Mouse (Mus musculus) gastrocnemius, adult 2 months (tissue): ENCODE measurements around the gene Tead1. TPM values are rescaled to one million over a fixed set of nuclear protein-coding genes. Genes with fewer than 3 reads are reported as not detected.

Experiments used
- DNase-seq: peaks from one replicate; pipeline ENCODE4 v3.0.0; 2022
- H3K27ac ChIP-seq: fragments of 200-600 bp; 2 replicates; pipeline ENCODE4 v1.8.1; 2022; ENCODE audit warnings: mild to moderate bottlenecking
- H3K4me3 ChIP-seq: fragments of 200-600 bp; 2 replicates; pipeline ENCODE4 v1.8.1; 2022; ENCODE audit warnings: mild to moderate bottlenecking, moderate library complexity
- CTCF ChIP-seq: fragments of 200-600 bp; IDR thresholded peaks from 2 replicates; pipeline ENCODE4 v1.8.1; 2022; ENCODE audit warnings: antibody characterized with exemption, mild to moderate bottlenecking, moderate library complexity
- intact Hi-C: fragments of 180-260 bp; cut with DNase I; formaldehyde crosslinking; loops from one replicate; pipeline ENCODE4 v1.15.1; 2025
- total RNA-seq, 2 experiments: library from RNA; stranded (reverse); gene quantifications; 2 replicates each; pipeline ENCODE4 v1.2.3; 2021

Gene Tead1
- total RNA-seq, 2 experiments from 2014 or later, result 189 to 260 TPM

- DNase-seq, result no peak
- Histone ChIP-seq H3K27ac (peak overlapping the region; percentile 41; the same call in 1 of the 2 replicates), H3K4me3 (no peak overlapping the region)
- no peak for TF ChIP-seq CTCF
- intact Hi-C loops, result no loop called here
These were observed 68.7 kb downstream of the Tead1 start for GRCm38 (mm10) chr7:112747836-112748235.

- H3K27ac ChIP-seq, result peak overlapping the region; percentile 41
- intact Hi-C loops, result no loop called here
- TF ChIP-seq CTCF, result no peak
- H3K4me3 ChIP-seq, result no peak overlapping the region
- no peak for DNase-seq
These were observed 69.2 kb downstream of the Tead1 start for GRCm38 (mm10) chr7:112748327-112748726.

DNA sequence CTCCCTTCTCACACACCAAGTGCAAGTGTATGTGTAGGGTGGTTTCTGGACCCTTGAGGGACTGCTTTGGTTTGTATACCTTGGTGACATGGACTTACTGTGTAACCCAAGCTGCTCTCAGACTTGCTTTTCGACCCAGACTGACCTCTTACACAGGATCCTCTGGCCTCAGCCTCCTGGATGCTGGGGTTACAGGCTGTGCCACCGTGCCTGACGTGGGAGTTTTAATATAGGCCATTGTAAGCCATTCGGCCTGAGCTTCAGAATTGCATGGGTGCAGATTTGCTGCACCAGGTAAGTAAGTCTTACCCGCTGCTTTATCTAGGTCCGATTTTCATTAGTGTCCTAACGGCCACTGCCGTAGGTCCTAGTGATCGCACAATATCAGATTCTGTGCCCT lies 71.0 kb downstream of the Tead1 start:
- peak; percentile 68 for DNase-seq
- no peak for TF ChIP-seq CTCF
- Histone ChIP-seq H3K27ac (peak overlapping the region; percentile 89), H3K4me3 (peak overlapping the region; percentile 57)
- intact Hi-C loops, result no loop called here

DNA sequence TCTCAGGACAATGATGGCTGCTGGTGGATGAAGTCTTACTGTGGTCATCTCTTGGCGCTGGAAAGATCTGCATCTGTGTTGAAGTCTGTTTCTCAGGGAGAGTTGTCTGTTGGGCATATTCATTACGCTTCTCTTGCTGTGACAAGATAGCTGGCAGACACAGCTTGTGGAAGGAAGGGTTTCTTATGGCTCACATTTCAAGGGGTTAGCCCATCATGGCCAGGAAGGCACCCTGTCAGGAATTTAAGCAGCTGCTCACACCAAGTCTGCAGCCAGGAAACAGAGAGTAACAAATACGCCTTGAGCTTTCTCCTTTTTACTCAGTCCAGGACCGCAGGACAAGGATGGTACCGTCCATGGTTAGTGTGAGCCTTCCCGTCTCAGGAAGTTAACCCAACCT lies 73.2 kb downstream of the Tead1 start:
- peak overlapping the region; percentile 55 for H3K4me3 ChIP-seq
- TF ChIP-seq CTCF, result no peak
- DNase-seq, result peak; percentile 70
- intact Hi-C loops, result no loop called here
- H3K27ac ChIP-seq, result peak overlapping the region; percentile 89

DNA sequence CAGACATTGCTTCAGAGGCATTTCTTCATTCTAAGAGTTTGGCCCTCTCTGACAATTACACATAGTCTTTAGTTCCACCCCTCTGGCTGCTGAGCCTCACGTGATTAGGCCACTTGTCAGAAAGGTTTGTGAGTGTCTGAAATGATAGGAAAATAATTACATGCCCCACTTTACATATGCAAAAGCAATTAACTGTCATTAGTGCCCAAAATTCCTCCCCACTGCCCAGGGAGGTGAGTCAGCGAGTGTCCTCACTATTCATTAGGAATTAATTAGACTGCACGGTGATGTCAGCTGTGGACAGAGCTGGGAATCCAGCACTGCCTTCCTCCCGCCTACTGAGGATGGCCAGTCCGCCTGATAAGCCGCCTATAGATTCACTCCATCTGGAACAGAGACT lies 74.2 kb downstream of the Tead1 start:
- Histone ChIP-seq H3K4me3 (peak overlapping the region; percentile 55), H3K27ac (peak overlapping the region; percentile 89)
- intact Hi-C loops, result no loop called here
- no peak for TF ChIP-seq CTCF
- DNase-seq, result no peak

GRCm38 (mm10) chr7:112759359-112759975 lies 80.3 kb downstream of the Tead1 start:
- DNase-seq, result peak; percentile 18
- intact Hi-C loops, result no loop called here
- no peak for TF ChIP-seq CTCF
- H3K4me3 ChIP-seq, result peak overlapping the region; percentile 21; the same call in 1 of the 2 replicates
- H3K27ac ChIP-seq, result peak overlapping the region; percentile 90

GRCm38 (mm10) chr7:112760293-112760692 lies 81.2 kb downstream of the Tead1 start:
- Histone ChIP-seq H3K27ac (peak overlapping the region; percentile 90), H3K4me3 (no peak overlapping the region)
- no peak for TF ChIP-seq CTCF
- no peak for DNase-seq
- intact Hi-C loops, result loop anchor here (5.0 kb wide), 1 partner anchor 83 kb away; the partner anchor contains the start of gene Tead1

DNA sequence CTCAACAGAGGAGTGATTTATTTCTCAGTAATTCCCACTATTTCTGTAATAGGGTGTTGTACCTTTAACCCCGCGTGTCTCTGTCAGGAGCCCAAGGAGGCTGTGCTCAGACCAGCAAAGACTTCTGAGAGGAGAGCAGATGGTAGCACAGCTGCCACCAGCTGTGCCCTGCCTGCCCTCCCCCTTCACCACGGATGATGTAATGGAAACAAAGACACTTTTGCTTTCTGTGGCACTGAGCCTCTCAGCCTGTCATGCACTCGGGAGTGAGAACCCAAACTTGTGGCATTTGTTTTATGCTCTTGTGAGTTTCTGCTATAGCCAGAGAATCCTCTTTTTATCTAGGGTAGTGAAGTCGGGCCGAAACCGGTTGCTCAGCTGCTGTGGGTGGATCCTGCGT lies 81.7 kb downstream of the Tead1 start:
- peak overlapping the region; percentile 44 for H3K4me3 ChIP-seq

GRCm38 (mm10) chr7:112762870-112763269 lies 83.8 kb downstream of the Tead1 start:
- intact Hi-C loops, result loop anchor here (5.0 kb wide), 1 partner anchor 86 kb away; the partner anchor contains the start of gene Tead1

More for the DNA sequence above, 81.7 kb downstream of the Tead1 start:
- DNase-seq, result peak; percentile 54
- intact Hi-C loops, result loop anchor here (5.0 kb wide), 1 partner anchor 83 kb away; the partner anchor contains the start of gene Tead1
- no peak for TF ChIP-seq CTCF
- peak overlapping the region; percentile 90 for H3K27ac ChIP-seq

DNA sequence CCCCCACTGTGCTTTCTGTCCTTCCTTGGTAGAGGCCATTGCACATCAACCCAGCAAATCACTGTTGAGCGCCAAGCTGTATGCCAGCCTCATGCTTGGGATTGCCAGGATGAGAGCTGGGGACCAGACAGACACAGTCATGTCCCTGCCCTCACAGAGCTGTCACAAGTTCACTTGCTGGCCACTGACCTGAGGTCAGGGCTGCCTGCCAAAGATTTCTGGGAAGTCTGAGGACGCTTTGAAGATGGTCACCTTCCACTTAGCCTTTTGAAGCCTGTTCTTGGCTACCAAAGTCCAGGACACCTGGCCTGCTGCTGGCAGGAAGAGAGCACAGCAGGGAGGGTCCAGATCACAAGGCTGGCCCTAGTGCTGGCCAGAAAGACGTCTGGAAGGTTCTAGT lies 84.4 kb downstream of the Tead1 start:
- Histone ChIP-seq H3K4me3 (no peak overlapping the region), H3K27ac (peak overlapping the region; percentile 90)
- TF ChIP-seq CTCF, result no peak
- peak; percentile 95 for DNase-seq
- intact Hi-C loops, result loop anchor here (5.0 kb wide), 1 partner anchor 86 kb away; the partner anchor contains the start of gene Tead1

More at GRCm38 (mm10) chr7:112762870-112763269, 83.8 kb downstream of the Tead1 start:
- TF ChIP-seq CTCF, result peak; percentile 25; the same call in 1 of the 2 replicates
- Histone ChIP-seq H3K4me3 (peak overlapping the region; percentile 9; the same call in 1 of the 2 replicates), H3K27ac (peak overlapping the region; percentile 90)
- no peak for DNase-seq

GRCm38 (mm10) chr7:112764921-112765320 lies 85.8 kb downstream of the Tead1 start:
- intact Hi-C loops, result loop anchor here (5.0 kb wide), 1 partner anchor 88 kb away; the partner anchor contains the start of gene Tead1
- no peak overlapping the region for H3K4me3 ChIP-seq
- TF ChIP-seq CTCF, result no peak
- no peak for DNase-seq
- peak overlapping the region; percentile 90; the same call in 1 of the 2 replicates for H3K27ac ChIP-seq

DNA sequence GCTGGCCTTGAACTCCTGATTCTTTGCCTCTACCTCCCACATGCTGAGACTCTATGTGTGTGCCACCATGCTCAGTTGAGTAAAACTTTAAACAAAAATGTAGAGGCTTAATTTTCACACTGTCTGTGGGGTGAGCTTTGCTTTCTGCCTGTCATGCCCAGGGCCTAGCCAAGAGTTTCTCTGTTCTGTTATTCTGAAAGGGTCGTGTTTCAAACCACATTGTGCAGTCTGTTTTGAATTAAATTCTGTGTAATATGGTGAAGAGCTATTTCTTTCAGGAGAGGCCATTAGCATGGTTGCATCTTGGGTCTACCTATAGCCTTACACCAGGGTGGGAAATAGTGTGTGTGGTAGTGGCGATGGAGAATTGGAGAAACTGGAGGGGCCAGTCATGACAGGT lies 90.7 kb downstream of the Tead1 start:
- H3K27ac ChIP-seq, result peak overlapping the region; percentile 38
- TF ChIP-seq CTCF, result no peak
- intact Hi-C loops, result loop anchor here (5.0 kb wide), 1 partner anchor 97 kb away; no protein-coding TSS in a partner anchor
- DNase-seq, result no peak
- no peak overlapping the region for H3K4me3 ChIP-seq

DNA sequence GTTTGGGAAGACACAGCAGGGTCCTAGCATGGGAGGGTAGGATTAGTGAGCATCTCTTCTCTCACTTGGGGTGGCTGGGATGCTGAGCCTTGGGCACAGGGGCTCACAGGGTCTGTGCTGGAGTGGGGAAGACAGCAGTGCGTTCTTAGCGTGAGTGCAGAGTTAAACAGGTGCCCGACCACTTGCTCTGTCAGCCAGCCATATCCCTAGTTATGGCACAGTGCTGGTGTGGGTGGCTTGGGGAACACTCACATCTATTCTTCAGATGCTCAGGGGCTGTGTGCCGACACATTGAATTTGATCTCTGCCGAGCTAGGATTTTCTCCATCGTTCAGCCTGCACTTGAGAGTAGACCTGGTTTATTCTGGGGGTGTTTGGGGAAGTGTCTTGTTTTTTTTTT lies 92.3 kb downstream of the Tead1 start:
- intact Hi-C loops, result loop anchor here (5.0 kb wide), 1 partner anchor 96 kb away; no protein-coding TSS in a partner anchor
- TF ChIP-seq CTCF, result no peak
- Histone ChIP-seq H3K27ac (peak overlapping the region; percentile 51), H3K4me3 (no peak overlapping the region)
- DNase-seq, result no peak
